Mouse (Mus musculus): ENCODE results near the gene Pld1. TPM values are rescaled to one million over a fixed set of nuclear protein-coding genes. Genes with fewer than 3 reads are reported as not detected.

Pld1 gene
- polyA plus RNA-seq, 1 experiment from 2014 or later, result 4.4 TPM

DNA sequence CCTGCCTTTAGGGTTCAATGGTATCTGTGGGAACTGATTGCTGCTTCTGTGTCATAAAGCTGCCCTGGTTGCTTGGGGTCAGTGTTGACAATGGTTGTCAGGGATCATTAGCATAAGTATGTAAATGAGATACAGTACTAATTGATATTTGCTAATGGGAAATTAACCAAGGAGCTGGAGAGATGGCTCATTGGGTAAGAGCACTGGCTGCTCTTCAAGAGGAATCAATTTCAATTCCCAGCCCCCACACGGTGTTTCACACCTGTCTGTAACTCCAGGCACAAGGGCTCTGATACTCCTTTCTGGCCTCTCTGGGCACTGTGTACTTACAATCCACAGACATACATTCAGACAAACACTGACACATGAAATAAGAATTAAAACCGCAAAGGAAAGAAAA lies 78.5 kb downstream of the Pld1 start:
- Histone ChIP-seq H3K9ac (no peak overlapping the region), H3K4me2 (no peak overlapping the region), H3K4me1 (replicated peaks) (peaks cover 6% of the 10 kb centered on the region; the same call in 1 of the 2 replicates), H3K27ac (no peak overlapping the region), H3K9me3 (no peaks in the 10 kb centered on the region), H3K4me3 (no peak overlapping the region), H3K36me3 (no peaks in the 10 kb centered on the region), H3K27me3 (no peaks in the 10 kb centered on the region)
- WGBS, result 84% methylated on average over 2 of the region's 2 CpGs
- ATAC-seq (ENCODE audit: low FRiP score), result peak; percentile 59; the same call in 1 of the 2 replicates

DNA sequence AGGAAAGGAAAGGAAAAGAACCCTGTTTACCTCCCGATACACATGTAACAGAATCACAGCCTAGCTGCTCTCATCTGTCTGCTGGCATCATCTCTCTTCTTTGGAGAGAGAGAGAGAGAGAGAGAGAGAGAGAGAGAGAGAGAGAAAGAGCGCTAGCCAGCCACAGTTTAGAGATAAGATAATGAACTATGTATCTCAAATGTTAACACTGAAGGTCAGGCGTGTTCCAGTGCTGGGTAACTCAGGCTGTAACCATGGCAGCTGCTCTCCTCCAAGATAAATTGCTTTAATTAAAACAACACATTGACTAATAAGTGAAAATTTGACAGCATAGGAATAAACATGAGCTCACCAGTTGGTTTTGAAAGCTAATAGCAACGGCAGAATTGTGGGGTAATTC lies 81.2 kb downstream of the Pld1 start:
- 57% methylated on average over 4 of the region's 4 CpGs for WGBS
- no peaks in the 10 kb centered on the region for H3K27me3 ChIP-seq
- ATAC-seq (ENCODE audit: low FRiP score), result no peak

GRCm38 (mm10) chr3:28020404-28020803 lies 81.9 kb downstream of the Pld1 start:
- Histone ChIP-seq H3K4me3 (no peak overlapping the region), H3K4me2 (no peak overlapping the region), H3K4me1 (replicated peaks) (0 out of 2 replicates have a peak, but pooled peaks cover 3% of the 10 kb centered on the region), H3K9me3 (no peaks in the 10 kb centered on the region), H3K27me3 (no peaks in the 10 kb centered on the region), H3K9ac (no peak overlapping the region), H3K27ac (no peak overlapping the region), H3K36me3 (no peaks in the 10 kb centered on the region)
- ATAC-seq (ENCODE audit: low FRiP score), result no peak
- WGBS, result 90% methylated on average over 2 of the region's 2 CpGs

More for the DNA sequence above, 81.2 kb downstream of the Pld1 start:
- H3K9ac ChIP-seq, result no peak overlapping the region
- H3K4me2 ChIP-seq, result no peak overlapping the region
- H3K36me3 ChIP-seq, result no peaks in the 10 kb centered on the region
- 0 out of 2 replicates have a peak, but pooled peaks cover 3% of the 10 kb centered on the region for H3K4me1 ChIP-seq (replicated peaks)
- no peak overlapping the region for H3K4me3 ChIP-seq
- H3K27ac ChIP-seq, result no peak overlapping the region
- no peaks in the 10 kb centered on the region for H3K9me3 ChIP-seq

- ATAC-seq (ENCODE audit: low FRiP score), result no peak
- no peaks in the 10 kb centered on the region for H3K36me3 ChIP-seq
- no peak overlapping the region for H3K27ac ChIP-seq
These were observed 83.7 kb downstream of the Pld1 start for GRCm38 (mm10) chr3:28022191-28022590.

GRCm38 (mm10) chr3:28026876-28027275 lies 88.4 kb downstream of the Pld1 start:
- Histone ChIP-seq H3K36me3 (no peaks in the 10 kb centered on the region), H3K4me1 (replicated peaks) (peaks cover 4% of the 10 kb centered on the region; the same call in 1 of the 2 replicates), H3K9me3 (no peaks in the 10 kb centered on the region), H3K9ac (no peak overlapping the region), H3K27me3 (no peaks in the 10 kb centered on the region), H3K27ac (no peak overlapping the region), H3K4me2 (no peak overlapping the region), H3K4me3 (no peak overlapping the region)
- 72% methylated on average over 3 of the region's 3 CpGs for WGBS
- ATAC-seq (ENCODE audit: low FRiP score), result no peak

More at GRCm38 (mm10) chr3:28022191-28022590, 83.7 kb downstream of the Pld1 start:
- Histone ChIP-seq H3K9me3 (no peaks in the 10 kb centered on the region), H3K4me2 (no peak overlapping the region), H3K4me3 (no peak overlapping the region), H3K9ac (no peak overlapping the region), H3K27me3 (no peaks in the 10 kb centered on the region), H3K4me1 (replicated peaks) (no peaks in the 10 kb centered on the region)
- WGBS, result 86% methylated on average over 5 of the region's 5 CpGs

GRCm38 (mm10) chr3:28028456-28028855 lies 90.0 kb downstream of the Pld1 start:
- no peaks in the 10 kb centered on the region for H3K27me3 ChIP-seq
- H3K4me2 ChIP-seq, result no peak overlapping the region
- no peaks in the 10 kb centered on the region for H3K9me3 ChIP-seq
- H3K4me3 ChIP-seq, result no peak overlapping the region
- H3K27ac ChIP-seq, result no peak overlapping the region
- peaks cover 4% of the 10 kb centered on the region; the same call in 1 of the 2 replicates for H3K4me1 ChIP-seq (replicated peaks)
- 92% methylated on average over 10 of the region's 10 CpGs for WGBS
- no peak overlapping the region for H3K9ac ChIP-seq
- H3K36me3 ChIP-seq, result no peaks in the 10 kb centered on the region
- ATAC-seq (ENCODE audit: low FRiP score), result no peak

DNA sequence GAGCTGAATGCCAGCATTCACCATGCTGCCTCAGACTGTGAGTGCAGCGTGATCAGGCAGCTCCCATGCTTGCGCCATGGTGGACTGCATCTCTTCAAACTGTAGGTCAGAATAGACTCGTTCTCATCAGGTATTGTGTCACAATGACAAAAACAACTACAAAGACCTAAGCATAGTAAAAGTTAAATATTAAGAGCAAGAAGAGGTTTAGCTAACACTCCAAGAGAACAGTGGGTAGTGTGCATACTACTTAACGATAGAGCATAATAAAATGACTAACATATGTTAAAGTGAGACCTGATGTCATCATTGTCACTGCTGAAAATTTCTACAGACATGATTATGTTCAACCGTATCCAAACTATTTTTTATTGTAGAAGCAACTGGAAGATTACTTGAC lies 92.4 kb downstream of the Pld1 start:
- H3K27ac ChIP-seq, result no peak overlapping the region
- H3K4me1 ChIP-seq (replicated peaks), result peaks cover 4% of the 10 kb centered on the region; the same call in 1 of the 2 replicates
- 95% methylated on average over 5 of the region's 5 CpGs for WGBS
- no peak for ATAC-seq (ENCODE audit: low FRiP score)
- no peaks in the 10 kb centered on the region for H3K36me3 ChIP-seq
- H3K9ac ChIP-seq, result no peak overlapping the region
- no peak overlapping the region for H3K4me3 ChIP-seq
- no peak overlapping the region for H3K4me2 ChIP-seq
- no peaks in the 10 kb centered on the region for H3K27me3 ChIP-seq
- H3K9me3 ChIP-seq, result no peaks in the 10 kb centered on the region

GRCm38 (mm10) chr3:28031643-28032243 lies 93.2 kb downstream of the Pld1 start:
- ATAC-seq (ENCODE audit: low FRiP score), result no peak
- H3K27ac ChIP-seq, result no peak overlapping the region
- 59% methylated on average over 7 of the region's 7 CpGs for WGBS

GRCm38 (mm10) chr3:28033898-28034297 lies 95.4 kb downstream of the Pld1 start:
- Histone ChIP-seq H3K36me3 (no peaks in the 10 kb centered on the region), H3K27me3 (no peaks in the 10 kb centered on the region), H3K4me1 (replicated peaks) (peaks cover 4% of the 10 kb centered on the region; the same call in 1 of the 2 replicates), H3K9ac (no peak overlapping the region), H3K4me3 (no peak overlapping the region), H3K4me2 (no peak overlapping the region), H3K9me3 (no peaks in the 10 kb centered on the region), H3K27ac (no peak overlapping the region)
- WGBS, result 92% methylated on average over 3 of the region's 3 CpGs
- no peak for ATAC-seq (ENCODE audit: low FRiP score)

More at GRCm38 (mm10) chr3:28031643-28032243, 93.2 kb downstream of the Pld1 start:
- Histone ChIP-seq H3K9me3 (no peaks in the 10 kb centered on the region), H3K4me2 (no peak overlapping the region), H3K4me3 (no peak overlapping the region), H3K27me3 (no peaks in the 10 kb centered on the region), H3K9ac (no peak overlapping the region), H3K36me3 (no peaks in the 10 kb centered on the region), H3K4me1 (replicated peaks) (peaks cover 4% of the 10 kb centered on the region; the same call in 1 of the 2 replicates)

- peaks cover 4% of the 10 kb centered on the region; the same call in 1 of the 2 replicates for H3K4me1 ChIP-seq (replicated peaks)
- H3K36me3 ChIP-seq, result no peaks in the 10 kb centered on the region
- no peaks in the 10 kb centered on the region for H3K27me3 ChIP-seq
- no peak overlapping the region for H3K9ac ChIP-seq
- H3K9me3 ChIP-seq, result no peaks in the 10 kb centered on the region
- H3K27ac ChIP-seq, result no peak overlapping the region
- 63% methylated on average over 5 of the region's 5 CpGs for WGBS
- no peak for ATAC-seq (ENCODE audit: low FRiP score)
- no peak overlapping the region for H3K4me2 ChIP-seq
- H3K4me3 ChIP-seq, result no peak overlapping the region
These were observed 96.3 kb downstream of the Pld1 start for GRCm38 (mm10) chr3:28034707-28035333.

GRCm38 (mm10) chr3:28037320-28037932 lies 98.9 kb downstream of the Pld1 start:
- Histone ChIP-seq H3K9ac (no peak overlapping the region), H3K27me3 (no peaks in the 10 kb centered on the region), H3K27ac (no peak overlapping the region), H3K4me2 (no peak overlapping the region), H3K36me3 (peaks cover 7% of the 10 kb centered on the region), H3K9me3 (peaks cover 4% of the 10 kb centered on the region; the same call in 1 of the 2 replicates), H3K4me3 (no peak overlapping the region), H3K4me1 (replicated peaks) (no peaks in the 10 kb centered on the region)
- no peak for ATAC-seq (ENCODE audit: low FRiP score)
- WGBS, result 73% methylated on average over 8 of the region's 8 CpGs

GRCm38 (mm10) chr3:28038106-28038505 lies 99.6 kb downstream of the Pld1 start:
- H3K4me2 ChIP-seq, result no peak overlapping the region
- H3K36me3 ChIP-seq, result peaks cover 12% of the 10 kb centered on the region
- no peak overlapping the region for H3K4me3 ChIP-seq
- H3K9me3 ChIP-seq, result peaks cover 5% of the 10 kb centered on the region; the same call in 1 of the 2 replicates
- no peak overlapping the region for H3K27ac ChIP-seq
- no peak for ATAC-seq (ENCODE audit: low FRiP score)
- WGBS, result 38% methylated on average over 2 of the region's 2 CpGs
- H3K9ac ChIP-seq, result no peak overlapping the region
- H3K4me1 ChIP-seq (replicated peaks), result no peaks in the 10 kb centered on the region
- no peaks in the 10 kb centered on the region for H3K27me3 ChIP-seq

All from hindbrain, embryonic 13.5 days (tissue).